Mouse (Mus musculus) layer of hippocampus, adult 2 months (tissue): ENCODE data around the gene Vasp. TPM values are rescaled to one million over a fixed set of nuclear protein-coding genes. Genes with fewer than 3 reads are reported as not detected.
"Not testable (repeated sequence)": the region's sequence is repeated elsewhere in the genome, so short reads cannot be mapped to it uniquely, and the experiment has no call there.

ENCODE experiments used
- DNase-seq, 2 experiments: peaks; one replicate each; pipeline ENCODE4 v3.0.0; 2022; ENCODE audit warnings: low spot score in 2 of 2
- H3K27ac ChIP-seq: fragments of 200-600 bp; 2 replicates; pipeline ENCODE4 v1.8.1; 2022
- H3K4me3 ChIP-seq: fragments of 200-600 bp; 2 replicates; pipeline ENCODE4 v1.8.1; 2022; ENCODE audit warnings: mild to moderate bottlenecking
- CTCF ChIP-seq: fragments of 200-600 bp; conservative IDR thresholded peaks from 2 replicates; pipeline ENCODE4 v1.8.1; 2022; ENCODE audit warnings: antibody characterized with exemption, mild to moderate bottlenecking, moderate library complexity
- total RNA-seq, 2 experiments: library from RNA; stranded (reverse); gene quantifications; 2 replicates each; pipeline ENCODE4 v1.2.3; 2021

The Vasp gene
- total RNA-seq, 2 experiments from 2014 or later = 15.7 to 17.1 TPM

DNA sequence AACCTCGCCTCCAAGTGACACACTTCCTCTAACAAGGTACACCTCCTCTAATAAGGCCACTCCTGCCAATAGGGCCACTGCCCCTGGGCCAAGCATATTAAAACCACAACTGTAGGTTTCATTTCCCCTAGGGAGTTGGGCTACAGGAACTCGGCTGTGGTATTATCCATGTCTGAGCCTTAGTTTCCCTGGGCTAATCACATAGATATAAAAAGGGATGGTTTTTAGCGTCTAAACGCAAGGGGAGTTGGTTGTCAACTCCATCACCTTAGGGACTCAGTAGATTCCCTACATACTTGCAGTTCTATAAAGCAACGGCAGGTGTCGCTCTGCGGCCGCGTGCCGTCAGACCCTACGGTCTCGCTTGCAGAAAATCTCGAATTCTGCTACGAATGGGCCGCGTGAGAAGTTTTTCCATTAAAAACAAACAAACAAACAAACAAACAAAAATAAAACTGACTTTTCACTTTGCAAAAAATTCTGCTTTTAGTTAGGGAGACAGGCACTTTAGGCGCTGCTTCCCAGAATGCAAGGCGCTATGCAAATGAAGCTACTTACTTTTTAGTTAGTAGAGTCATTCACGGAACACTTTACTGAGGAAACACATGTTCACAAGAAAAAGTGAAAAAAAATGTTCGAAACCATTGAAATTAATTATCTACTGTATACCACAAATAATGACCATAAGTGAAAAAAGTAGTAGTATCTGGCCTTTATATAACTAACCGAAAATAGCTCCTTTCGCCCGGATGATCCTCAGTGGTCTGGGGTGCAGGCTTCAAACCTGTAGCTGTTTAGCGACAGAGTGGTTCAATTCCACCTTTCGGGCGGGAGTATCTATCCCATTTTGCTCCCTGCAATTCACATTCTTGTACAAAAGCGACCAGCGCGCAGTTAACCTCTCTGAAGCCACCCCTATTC, 29.1 kb upstream of the Vasp start:
- DNase-seq = peak in 1 of 2 experiments; percentile 82
- H3K4me3 ChIP-seq = peak overlapping the region; percentile 67
- peak; percentile 97 for TF ChIP-seq CTCF
- H3K27ac ChIP-seq = peak overlapping the region; percentile 94

DNA sequence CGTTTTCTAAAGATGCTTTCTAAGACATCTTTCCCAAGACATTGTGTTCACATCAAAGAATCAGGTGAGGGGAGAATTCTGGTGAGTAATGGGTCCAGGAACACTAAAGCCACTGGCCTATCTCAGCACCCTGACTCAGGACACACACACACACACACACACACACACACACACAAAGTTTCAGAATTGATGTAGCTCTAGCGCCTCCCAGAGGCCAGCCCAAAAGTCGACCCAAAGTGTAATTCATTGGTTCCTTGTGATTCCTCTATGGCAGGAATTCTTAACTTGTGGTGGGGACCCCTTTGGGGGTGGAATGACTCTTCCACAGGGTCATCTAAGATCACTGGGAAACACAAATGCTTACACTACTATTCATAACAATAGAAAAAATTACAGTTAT, 27.6 kb upstream of the Vasp start:
- DNase-seq = peak in 1 of 2 experiments; percentile 54
- peak; percentile 72 for TF ChIP-seq CTCF

DNA sequence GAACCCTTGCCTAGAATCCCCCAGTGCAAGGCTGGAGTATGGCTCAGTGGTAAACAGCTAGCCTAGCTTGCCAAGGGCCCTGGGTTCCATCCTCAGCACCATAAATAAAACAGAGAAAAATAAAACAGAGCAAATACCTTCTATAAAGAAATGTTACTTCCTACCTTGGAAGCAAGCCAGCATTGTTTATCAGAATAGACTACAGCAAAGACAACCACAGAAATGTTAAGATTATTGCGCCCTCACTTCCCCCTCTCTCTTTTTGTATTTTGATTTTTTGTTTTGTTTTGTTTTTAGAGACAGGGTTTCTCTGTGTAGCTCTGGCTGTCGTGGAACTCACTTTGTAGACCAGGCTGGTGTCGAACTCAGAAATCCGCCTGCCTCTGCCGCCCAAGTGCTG, 26.2 kb upstream of the Vasp start:
- no peak for TF ChIP-seq CTCF
- DNase-seq = no peak
- no peak overlapping the region for H3K27ac ChIP-seq
- H3K4me3 ChIP-seq = no peak overlapping the region

More for the DNA sequence above, 27.6 kb upstream of the Vasp start:
- Histone ChIP-seq H3K4me3 (no peak overlapping the region), H3K27ac (no peak overlapping the region)

DNA sequence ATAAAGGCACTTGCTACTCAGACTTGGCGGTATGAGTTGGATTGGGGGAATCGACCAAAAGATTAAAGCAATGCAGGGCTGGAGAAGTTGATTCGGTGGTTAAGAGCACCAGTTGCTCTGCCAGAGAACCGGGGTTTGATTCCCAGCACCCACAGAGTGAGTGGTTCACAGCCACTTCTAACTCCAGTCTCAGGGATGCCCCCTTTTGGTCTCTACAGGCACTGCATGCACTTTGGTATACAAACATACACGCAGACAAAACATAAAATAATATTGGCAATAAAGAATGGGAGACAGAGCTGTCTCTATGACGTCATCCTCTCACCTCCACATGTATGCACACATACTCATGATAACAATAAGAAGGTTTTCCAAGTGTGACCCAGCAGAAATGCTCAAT, 25.4 kb upstream of the Vasp start:
- TF ChIP-seq CTCF = peak; percentile 53
- no peak overlapping the region for H3K4me3 ChIP-seq
- no peak for DNase-seq
- no peak overlapping the region for H3K27ac ChIP-seq

DNA sequence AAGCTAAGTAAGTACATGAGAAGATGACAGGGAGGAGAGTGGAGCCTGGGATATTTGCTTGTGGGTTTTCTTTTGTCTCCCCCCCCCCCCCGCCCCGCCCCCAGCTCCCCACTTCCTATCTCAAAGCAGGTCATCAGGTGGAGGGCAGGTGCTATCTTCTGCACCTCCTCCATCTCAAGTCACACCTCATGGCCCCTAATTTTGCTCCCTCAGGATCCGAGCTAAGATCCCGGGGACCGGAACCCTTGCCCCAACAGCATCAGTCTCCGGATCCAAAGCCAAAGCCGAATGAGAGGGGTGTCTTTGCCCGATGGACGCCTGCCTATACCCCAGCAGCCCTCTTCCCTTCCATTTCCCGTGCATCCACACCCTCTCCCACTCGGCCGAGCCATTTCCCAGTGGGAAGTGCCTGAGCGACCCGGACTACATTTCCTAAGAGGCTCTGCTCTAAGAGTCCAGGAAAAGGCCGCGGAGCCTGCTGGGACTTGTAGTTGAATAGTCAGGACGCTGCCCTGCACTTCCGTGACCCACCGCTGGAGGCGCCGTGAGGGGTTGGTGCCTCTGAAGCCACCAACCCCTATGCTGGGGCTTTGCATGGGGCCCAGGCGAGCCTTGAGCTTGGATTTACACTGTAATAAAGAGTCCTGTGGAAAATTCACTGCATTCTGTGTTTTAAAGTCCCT, 24.0 kb upstream of the Vasp start:
- Histone ChIP-seq H3K4me3 (peak overlapping the region; percentile 45), H3K27ac (peak overlapping the region; percentile 78)
- DNase-seq = peak; percentile 95 to 100
- TF ChIP-seq CTCF = peak; percentile 100

DNA sequence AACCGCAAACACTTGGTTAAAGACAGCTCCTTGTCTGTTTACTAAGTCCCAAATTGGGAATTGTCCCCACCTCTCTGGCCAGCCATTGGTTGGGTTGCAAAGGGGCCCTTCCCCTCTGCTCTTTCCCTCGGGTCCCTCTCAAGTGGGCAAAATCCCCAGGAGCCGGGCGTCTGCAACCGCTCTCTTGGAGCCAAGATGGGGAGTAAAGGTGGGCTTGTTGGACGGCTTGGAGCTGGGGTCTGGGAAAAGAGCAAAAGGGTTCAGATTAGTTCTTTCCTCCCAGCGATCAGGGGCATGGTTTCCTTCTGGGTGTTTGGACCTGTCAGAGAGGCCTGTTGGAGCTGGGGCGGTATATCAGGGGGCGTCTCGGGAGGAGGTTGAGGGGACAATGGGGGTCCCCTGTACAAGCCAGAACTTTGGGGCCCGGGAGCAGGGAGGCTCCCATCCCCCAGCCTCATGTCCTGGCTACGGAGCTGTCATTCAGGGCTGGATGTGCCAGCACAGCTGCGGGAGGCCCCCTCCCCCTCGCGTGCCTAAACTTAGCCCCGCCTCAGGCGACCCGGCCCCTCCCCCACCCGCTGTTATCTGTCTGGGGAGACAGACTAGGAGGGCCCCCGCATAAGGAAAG, 19.5 kb upstream of the Vasp start:
- TF ChIP-seq CTCF = no peak
- no peak for DNase-seq
- H3K27ac ChIP-seq = peak overlapping the region; percentile 46
- H3K4me3 ChIP-seq = peak overlapping the region; percentile 40

DNA sequence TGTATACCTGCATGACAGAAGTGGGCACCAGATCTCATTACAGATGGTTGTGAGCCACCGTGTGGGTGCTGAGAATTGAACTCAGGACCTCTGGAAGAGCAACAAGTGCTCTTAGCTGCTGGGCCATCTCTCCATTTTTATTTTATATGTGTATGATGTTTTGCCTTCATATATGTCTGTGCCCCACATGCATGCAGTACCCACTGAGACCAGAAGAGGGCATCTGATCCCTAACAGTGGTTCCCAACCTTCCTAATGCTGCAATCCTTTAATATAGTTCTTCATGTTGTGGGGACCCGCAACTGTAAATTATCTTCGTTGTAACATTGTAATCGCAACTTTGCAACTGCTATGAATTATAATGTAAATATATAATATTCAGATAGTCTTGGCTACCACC, 13.1 kb upstream of the Vasp start:
- Histone ChIP-seq H3K4me3 (no peak overlapping the region), H3K27ac (no peak overlapping the region)
- peak; percentile 93 for TF ChIP-seq CTCF
- peak in 1 of 2 experiments; percentile 72 for DNase-seq

DNA sequence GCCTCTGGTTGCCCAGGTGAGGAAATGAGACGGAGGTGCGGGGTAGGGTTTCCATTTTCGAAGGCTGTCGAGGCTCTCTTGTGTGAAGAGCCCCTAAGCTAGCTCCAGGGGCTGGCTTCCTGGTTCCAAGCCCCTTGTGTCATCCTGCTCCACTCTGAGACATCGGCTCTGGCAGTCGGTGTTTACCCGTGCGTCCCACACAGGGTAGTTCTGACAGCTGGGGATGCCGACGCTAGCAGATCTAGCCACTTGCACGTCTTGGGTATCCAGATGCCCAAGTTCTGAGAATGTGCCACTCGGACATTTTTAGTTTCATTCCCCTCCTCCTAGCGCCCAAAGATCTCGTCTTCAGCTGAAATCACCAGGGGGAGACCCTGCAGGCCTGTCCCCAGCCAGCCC, 11.8 kb upstream of the Vasp start:
- DNase-seq = peak in 1 of 2 experiments; percentile 32

DNA sequence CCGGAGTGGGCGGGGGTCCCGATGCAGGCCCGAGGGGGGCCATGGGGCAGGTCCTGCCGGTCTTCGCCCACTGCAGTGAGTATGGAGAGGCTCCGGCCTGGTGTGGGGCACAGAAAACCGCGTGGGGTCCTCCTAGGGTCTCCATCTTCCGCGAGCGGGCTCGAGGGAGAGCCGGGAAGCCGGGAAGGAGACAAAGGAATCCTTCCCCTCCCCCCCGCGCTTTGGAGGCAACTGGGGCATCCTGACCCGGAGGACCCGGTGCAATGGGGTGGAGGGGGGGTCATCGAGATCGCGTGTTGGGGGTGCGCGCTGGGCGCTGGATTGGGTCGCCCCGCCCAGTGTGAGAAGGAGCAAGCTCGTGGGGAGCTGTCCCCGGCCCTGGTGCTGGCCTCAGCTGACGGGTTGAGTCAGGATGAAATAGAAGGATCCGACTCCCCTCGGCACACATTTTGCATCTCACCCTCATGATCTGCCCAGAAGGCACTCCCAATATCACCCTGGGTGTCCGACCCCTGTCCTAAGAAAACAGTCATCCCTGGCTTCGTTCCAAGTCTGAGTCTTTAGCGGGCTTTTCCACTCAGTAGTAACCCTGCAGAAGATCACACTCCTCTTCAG, 11.3 kb upstream of the Vasp start:
- no peak for TF ChIP-seq CTCF
- Histone ChIP-seq H3K4me3 (peak overlapping the region; percentile 79), H3K27ac (peak overlapping the region; percentile 92)
- peak in 1 of 2 experiments; percentile 35 for DNase-seq

More for the DNA sequence above, 11.8 kb upstream of the Vasp start:
- Histone ChIP-seq H3K27ac (peak overlapping the region; percentile 92), H3K4me3 (peak overlapping the region; percentile 79)
- TF ChIP-seq CTCF = no peak

DNA sequence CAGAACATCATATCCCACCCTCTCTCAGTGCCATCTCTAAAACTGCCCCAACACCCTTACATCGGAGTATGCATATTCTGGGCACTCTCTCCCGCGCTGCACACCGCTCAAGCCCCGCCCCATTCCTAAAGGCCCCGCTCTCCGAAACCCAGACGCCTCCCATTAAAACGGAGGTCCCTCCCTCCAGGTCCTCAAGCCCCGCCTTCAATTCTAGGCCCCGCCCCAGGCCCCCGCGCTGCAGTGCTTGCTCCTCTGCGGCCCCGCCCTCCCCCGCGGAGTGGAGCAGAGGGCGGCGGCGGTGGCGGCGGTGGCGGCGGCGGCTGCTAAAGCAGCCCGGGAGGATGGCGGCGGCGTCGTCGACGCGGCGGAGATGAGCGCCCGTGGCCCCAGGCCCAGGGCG, 10.8 kb upstream of the Vasp start, which contains the start of gene Rtn2:
TSS of gene Rtn2 (plus strand) at position 240 of the 400 bp plus-strand sequence.
- DNase-seq = peak; percentile 82 to 86
- TF ChIP-seq CTCF = no peak
- Histone ChIP-seq H3K27ac (peak within 1 kb of the TSS; percentile 92), H3K4me3 (peak within 1 kb of the TSS; percentile 79)

DNA sequence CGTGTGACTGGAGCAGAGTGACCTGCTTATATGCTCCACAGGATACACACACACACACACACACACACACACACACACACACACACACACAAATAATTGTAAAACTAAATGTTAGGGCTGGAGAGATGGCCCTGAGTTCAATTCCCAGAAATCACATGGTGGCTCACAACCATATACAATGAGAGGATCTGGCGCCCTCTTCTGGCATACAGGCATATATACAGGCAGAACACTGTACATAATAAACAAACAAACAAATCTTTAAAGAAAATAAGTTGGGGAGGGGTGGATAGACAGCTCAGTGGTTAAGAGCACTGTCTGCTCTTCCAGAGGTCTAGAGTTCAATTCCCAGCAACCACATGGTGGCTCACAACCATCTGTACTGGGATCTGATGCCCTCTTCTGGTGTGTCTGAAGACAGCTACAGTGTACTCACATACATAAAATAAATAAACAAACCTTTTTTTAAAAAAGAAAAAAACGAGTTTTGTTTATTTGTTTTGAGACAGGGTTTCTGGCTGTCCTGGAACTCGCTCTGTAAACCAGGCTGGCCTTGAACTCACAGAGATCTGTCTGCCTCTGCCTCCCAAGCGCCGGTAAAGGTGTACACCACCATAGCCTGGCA, 10.2 kb upstream of the Vasp start:
- H3K4me3 ChIP-seq = peak overlapping the region; percentile 79
- DNase-seq, H3K27ac ChIP-seq: not testable (repeated sequence)
- peak; percentile 75 for TF ChIP-seq CTCF

DNA sequence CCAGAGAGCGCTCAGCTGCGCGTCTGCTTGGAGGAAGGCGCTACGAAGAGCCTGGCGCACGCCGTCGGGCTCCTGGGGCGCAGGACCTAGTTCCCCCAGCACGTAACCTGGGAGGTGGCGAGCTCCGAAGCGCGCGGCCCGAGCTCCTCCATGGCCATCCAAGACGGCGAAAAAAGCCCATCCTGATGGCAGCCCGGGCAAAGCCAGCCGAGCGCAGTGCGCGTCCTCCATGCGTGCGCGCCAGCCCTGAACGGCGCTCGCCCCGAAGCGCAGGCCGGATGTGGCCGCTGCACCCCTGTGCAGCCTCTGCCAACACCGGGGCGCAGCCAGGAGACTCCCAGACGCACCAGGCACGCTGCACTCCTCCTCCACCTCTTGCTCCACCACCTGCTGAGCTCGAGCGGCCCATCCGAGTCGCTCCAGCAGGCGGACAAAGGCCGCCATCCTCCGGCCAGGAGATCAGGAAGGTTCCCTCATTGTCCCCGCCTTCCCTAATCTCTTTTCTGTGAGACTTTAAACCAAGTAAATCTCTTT, 8.0 kb upstream of the Vasp start, which contains the start of gene Ppm1n:
TSS of gene Ppm1n (minus strand) at position 484 of the 534 bp plus-strand sequence.
- TF ChIP-seq CTCF = no peak
- Histone ChIP-seq H3K27ac (no peak within 1 kb of the TSS), H3K4me3 (peak within 1 kb of the TSS; percentile 20; the same call in 1 of the 2 replicates)
- DNase-seq = no peak
